Mouse (Mus musculus) embryonic facial prominence, embryonic 12.5 days (tissue): ENCODE results near the gene Otulin. TPM values are rescaled to one million over a fixed set of nuclear protein-coding genes. Genes with fewer than 3 reads are reported as not detected.

Experiments
- ATAC-seq: fragments of 200-750 bp; cut with Nextera tagmentation; 2 replicates; pipeline ENCODE4 v1.8.0; 2017; ENCODE audit not compliant: insufficient number of reproducible peaks, insufficient read depth, low FRiP score, low TSS enrichment
- H3K27ac ChIP-seq: fragments of 300-500 bp; sonication (generic); 2 replicates; pipeline ENCODE4 v1.5.1; 2016; ENCODE audit warnings: mild to moderate bottlenecking
- H3K27me3 ChIP-seq: fragments of 300-500 bp; sonication (generic); 2 replicates; pipeline ENCODE4 v1.6.1; 2016; ENCODE audit warnings: mild to moderate bottlenecking, moderate library complexity
- H3K36me3 ChIP-seq: fragments of 300-500 bp; sonication (generic); 2 replicates; pipeline ENCODE4 v1.6.1; 2016; ENCODE audit warnings: mild to moderate bottlenecking
- H3K4me1 ChIP-seq: fragments of 300-500 bp; sonication (generic); 2 replicates; pipeline ENCODE4 v1.6.1; 2016
- H3K4me2 ChIP-seq: fragments of 300-500 bp; sonication (generic); replicated peaks from 2 replicates; pipeline ENCODE4 v1.6.1; 2016; ENCODE audit warnings: mild to moderate bottlenecking, moderate library complexity
- H3K4me3 ChIP-seq: fragments of 300-500 bp; sonication (generic); 2 replicates; pipeline ENCODE4 v1.5.1; 2016; ENCODE audit warnings: mild to moderate bottlenecking
- H3K9ac ChIP-seq: fragments of 300-500 bp; sonication (generic); 2 replicates; pipeline ENCODE4 v1.6.1; 2016; ENCODE audit warnings: mild to moderate bottlenecking, moderate library complexity
- H3K9me3 ChIP-seq: fragments of 300-500 bp; sonication (generic); 2 replicates; pipeline ENCODE4 v1.6.1; 2016; ENCODE audit warnings: mild to moderate bottlenecking, moderate library complexity
- WGBS: fragments of 180-500 bp; shearing (Covaris S2); methylation state at CpG from one replicate; pipeline ENCODE4 v1.1.7; 2016; 5-methylcytosine and 5-hydroxymethylcytosine counted together
- polyA plus RNA-seq: library from polyadenylated mRNA; unstranded; fragments of >200 nt; fragmentation: Nextera tagmentation; extraction: Ambion mirVana; gene quantifications from 2 replicates; pipeline ENCODE4 v1.2.1, GENCODE M21; 2016

Gene Otulin
- polyA plus RNA-seq, 1 experiment from 2014 or later: 35.4 TPM

DNA sequence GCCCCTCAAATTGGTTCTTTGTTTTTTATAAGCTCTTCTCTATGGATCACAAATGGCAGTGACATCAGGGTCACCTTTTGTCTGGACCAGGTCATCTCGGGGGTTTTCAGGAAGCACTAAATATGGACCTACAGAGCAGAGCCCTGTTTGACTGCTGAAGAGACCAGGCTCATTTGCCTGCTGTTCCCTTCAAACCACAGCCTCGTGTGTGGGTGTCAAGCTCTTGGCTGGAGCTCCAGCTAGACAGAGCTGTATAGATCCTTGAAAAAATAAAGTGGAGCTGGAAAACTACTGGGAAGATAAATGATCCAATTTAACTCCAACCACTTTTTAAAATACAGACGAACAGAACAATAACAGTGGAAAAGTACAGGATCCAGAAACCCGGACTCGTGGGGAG, 93.7 kb downstream of the Otulin start:
- Histone ChIP-seq H3K4me1 (0 out of 2 replicates have a peak, but pooled peaks cover 6% of the 10 kb centered on the region), H3K9me3 (no peaks in the 10 kb centered on the region), H3K4me3 (no peak overlapping the region), H3K4me2 (no peak overlapping the region), H3K27ac (no peak overlapping the region), H3K27me3 (0 out of 2 replicates have a peak, but pooled peaks cover 2% of the 10 kb centered on the region), H3K36me3 (no peaks in the 10 kb centered on the region), H3K9ac (no peak overlapping the region)
- 61% methylated on average over 5 of the region's 5 CpGs for WGBS
- ATAC-seq: no peak

DNA sequence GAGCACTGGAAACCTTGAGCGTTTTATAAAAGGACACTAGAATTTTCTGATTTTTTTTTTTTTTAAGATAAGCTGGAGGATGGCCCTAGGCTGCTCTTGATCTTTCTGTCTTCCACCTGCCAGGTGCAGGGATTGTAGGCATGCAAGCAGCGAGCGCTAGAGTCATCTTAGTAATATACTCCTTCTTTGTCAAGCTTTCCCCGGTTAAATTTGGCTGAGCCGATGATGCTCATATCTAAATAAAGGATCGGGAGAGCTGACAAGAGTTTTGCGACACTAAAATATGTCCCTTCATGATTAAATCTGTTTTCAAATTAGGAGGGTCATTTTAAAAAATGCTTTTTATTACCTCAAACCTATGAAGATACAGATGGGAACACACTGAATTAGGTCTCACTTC, 94.3 kb downstream of the Otulin start:
- Histone ChIP-seq H3K9ac (no peak overlapping the region), H3K4me3 (no peak overlapping the region), H3K36me3 (no peaks in the 10 kb centered on the region), H3K27me3 (0 out of 2 replicates have a peak, but pooled peaks cover 2% of the 10 kb centered on the region), H3K27ac (no peak overlapping the region), H3K4me1 (0 out of 2 replicates have a peak, but pooled peaks cover 6% of the 10 kb centered on the region), H3K4me2 (no peak overlapping the region), H3K9me3 (no peaks in the 10 kb centered on the region)
- 93% methylated on average over 7 of the region's 7 CpGs for WGBS
- no peak for ATAC-seq

DNA sequence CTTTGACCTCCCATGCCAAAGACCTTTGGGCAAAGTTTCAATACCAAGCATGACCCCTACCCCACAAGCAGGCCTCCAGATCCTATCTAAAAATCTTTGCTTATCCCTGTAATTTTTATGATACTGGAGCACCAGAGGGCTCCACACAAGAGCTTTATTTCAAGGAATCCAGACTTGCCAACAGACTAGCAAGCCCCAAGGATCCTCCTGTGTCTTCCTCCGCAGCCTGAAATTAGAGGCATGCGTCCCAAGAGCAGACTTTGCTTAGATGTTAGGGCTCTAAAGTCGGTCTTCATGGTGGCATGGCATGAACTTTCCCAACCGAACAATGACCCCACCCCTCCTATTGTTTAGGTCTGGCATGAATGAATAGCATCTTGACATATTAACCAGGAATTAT, 94.8 kb downstream of the Otulin start:
- H3K4me1 ChIP-seq: 0 out of 2 replicates have a peak, but pooled peaks cover 6% of the 10 kb centered on the region
- no peak overlapping the region for H3K9ac ChIP-seq
- no peak overlapping the region for H3K4me2 ChIP-seq
- no peak overlapping the region for H3K4me3 ChIP-seq
- ATAC-seq: no peak
- no peaks in the 10 kb centered on the region for H3K9me3 ChIP-seq
- no peaks in the 10 kb centered on the region for H3K36me3 ChIP-seq
- 88% methylated on average over 4 of the region's 4 CpGs for WGBS
- no peak overlapping the region for H3K27ac ChIP-seq
- H3K27me3 ChIP-seq: 0 out of 2 replicates have a peak, but pooled peaks cover 2% of the 10 kb centered on the region

DNA sequence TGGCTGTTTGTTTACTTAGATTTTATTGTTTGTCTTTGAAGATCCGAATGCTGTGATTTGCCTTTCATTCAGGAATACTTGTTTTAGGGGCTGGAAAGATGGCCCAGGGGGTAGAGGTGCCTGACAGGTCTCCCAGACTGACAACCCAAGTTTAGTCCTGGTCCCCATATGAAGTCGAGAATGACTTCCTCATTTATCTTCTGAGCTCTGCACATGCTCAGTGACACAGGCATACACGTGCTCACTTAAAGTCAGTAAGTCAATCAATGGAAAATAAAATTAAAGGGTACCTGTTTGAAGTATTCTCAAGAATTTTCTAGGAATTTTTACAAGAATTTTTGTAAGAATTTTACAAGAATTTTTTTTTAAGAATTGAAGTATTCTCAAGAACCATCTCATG, 97.5 kb downstream of the Otulin start:
- no peak for ATAC-seq
- H3K27ac ChIP-seq: no peak overlapping the region
- no peaks in the 10 kb centered on the region for H3K27me3 ChIP-seq
- 73% methylated on average over 3 of the region's 3 CpGs for WGBS
- H3K4me3 ChIP-seq: no peak overlapping the region
- H3K4me2 ChIP-seq: no peak overlapping the region
- H3K4me1 ChIP-seq: 0 out of 2 replicates have a peak, but pooled peaks cover 6% of the 10 kb centered on the region
- no peak overlapping the region for H3K9ac ChIP-seq
- no peaks in the 10 kb centered on the region for H3K36me3 ChIP-seq
- H3K9me3 ChIP-seq: no peaks in the 10 kb centered on the region

DNA sequence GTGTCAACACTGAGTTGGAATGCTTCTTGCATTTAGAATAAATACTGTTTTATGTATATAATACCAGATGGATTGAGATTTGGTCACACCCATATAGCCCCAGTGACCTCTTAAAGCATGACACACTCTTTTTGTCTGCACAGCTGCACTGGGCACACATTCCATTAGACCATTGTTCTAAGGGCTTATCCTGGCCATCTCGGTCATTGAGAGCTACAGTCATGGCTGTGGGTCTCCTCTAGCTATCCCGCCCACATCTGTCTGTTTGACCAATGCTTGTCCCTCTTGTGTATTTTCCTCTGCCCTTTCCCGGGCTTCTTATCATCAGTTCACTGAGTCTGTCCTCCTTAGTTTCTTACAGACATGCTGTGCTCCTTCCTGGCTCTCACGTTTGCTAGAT, 100.5 kb downstream of the Otulin start:
- ATAC-seq: no peak
- no peak overlapping the region for H3K9ac ChIP-seq
- 76% methylated on average over 4 of the region's 4 CpGs for WGBS
- H3K27ac ChIP-seq: no peak overlapping the region
- H3K4me3 ChIP-seq: no peak overlapping the region
- no peaks in the 10 kb centered on the region for H3K36me3 ChIP-seq
- H3K27me3 ChIP-seq: no peaks in the 10 kb centered on the region
- H3K4me2 ChIP-seq: no peak overlapping the region
- H3K9me3 ChIP-seq: no peaks in the 10 kb centered on the region
- H3K4me1 ChIP-seq: no peaks in the 10 kb centered on the region

DNA sequence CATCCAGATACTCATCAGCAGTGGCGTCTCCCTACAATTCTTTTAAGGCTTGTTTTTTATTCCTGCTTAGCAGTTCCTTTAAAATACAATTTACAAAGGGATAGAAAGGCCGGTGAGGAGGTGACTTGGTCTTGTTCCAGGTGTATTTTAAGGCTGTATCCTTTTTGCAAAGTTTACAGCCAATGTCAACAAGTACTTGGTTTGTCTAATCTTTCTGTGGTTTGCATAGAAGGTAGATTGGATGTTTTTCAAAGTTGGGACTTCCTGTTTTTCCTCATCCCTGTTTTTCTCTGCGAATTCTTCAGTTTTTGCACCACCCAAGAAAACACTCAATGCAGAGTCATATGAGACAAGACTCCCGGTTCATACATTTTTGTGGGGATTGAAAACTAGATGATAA, 101.6 kb downstream of the Otulin start:
- no peaks in the 10 kb centered on the region; the same call in 1 of the 2 replicates for H3K4me1 ChIP-seq
- H3K9ac ChIP-seq: no peak overlapping the region
- H3K9me3 ChIP-seq: no peaks in the 10 kb centered on the region
- H3K27me3 ChIP-seq: no peaks in the 10 kb centered on the region
- ATAC-seq: no peak
- no peak overlapping the region for H3K27ac ChIP-seq
- no peak overlapping the region for H3K4me2 ChIP-seq
- WGBS: 85% methylated on average over 4 of the region's 4 CpGs
- no peak overlapping the region for H3K4me3 ChIP-seq
- no peaks in the 10 kb centered on the region for H3K36me3 ChIP-seq

DNA sequence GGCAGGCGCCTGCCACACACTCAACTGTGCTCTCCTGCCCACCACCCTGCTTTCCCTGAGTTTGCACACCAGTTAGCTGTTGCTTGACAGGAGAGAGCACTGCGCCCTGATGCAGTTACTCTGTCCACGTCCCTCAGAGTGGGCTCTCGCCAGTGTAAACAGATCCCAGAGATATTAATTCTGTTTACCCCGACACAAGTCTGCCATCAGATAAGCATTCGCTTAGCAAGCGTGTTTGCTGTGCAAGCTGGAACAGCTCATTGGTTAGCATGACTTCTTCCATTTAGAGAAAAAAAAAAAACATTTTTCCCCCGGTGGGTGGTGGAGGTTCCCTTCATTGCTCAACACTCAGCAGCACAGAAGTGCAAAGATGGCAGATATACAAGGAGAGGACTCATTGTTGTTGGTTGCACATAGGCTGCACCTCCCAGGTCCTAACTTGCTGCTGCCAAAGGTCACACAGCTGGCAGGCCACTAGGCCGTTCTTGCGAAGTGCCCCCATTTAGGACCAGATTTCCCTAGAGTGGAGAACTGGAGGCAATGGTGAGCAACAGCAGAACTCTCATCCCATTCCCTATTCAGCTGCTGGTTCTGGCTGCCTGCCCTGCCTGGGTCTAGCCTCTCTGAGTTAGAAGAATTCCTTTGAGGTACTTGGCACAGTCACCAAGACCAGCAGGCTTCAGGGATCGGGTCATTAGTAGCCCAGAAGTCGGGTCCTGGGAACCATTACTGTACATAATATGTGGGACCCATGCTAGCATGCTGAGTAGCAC, 105.1 kb downstream of the Otulin start:
- H3K4me3 ChIP-seq: no peak overlapping the region
- H3K36me3 ChIP-seq: no peaks in the 10 kb centered on the region
- WGBS: 79% methylated on average over 12 of the region's 12 CpGs
- H3K4me1 ChIP-seq: no peaks in the 10 kb centered on the region; the same call in 1 of the 2 replicates
- H3K27me3 ChIP-seq: no peaks in the 10 kb centered on the region
- H3K9me3 ChIP-seq: no peaks in the 10 kb centered on the region
- H3K4me2 ChIP-seq: no peak overlapping the region
- no peak for ATAC-seq
- no peak overlapping the region for H3K9ac ChIP-seq
- H3K27ac ChIP-seq: no peak overlapping the region

DNA sequence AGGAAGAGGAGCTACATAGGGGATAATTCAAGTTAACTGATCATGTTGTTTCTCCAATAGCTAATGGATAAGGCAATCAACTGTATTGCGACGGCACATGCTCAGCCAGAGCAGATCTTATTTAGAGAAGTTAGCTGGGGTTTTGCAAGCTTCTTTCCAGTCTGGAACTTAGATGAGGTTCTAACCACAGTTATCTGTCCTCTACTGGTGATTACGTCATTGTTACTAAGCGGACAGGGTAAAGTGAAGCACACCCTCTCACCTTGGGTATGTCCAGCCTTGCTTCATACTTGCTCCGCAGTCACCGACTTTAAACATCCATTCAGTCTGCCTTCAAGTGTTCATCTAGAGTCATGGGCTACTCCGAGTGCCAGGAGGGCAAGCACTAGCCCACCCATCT, 110.6 kb downstream of the Otulin start:
- no peaks in the 10 kb centered on the region for H3K27me3 ChIP-seq
- 95% methylated on average over 7 of the region's 7 CpGs for WGBS
- no peak for ATAC-seq

DNA sequence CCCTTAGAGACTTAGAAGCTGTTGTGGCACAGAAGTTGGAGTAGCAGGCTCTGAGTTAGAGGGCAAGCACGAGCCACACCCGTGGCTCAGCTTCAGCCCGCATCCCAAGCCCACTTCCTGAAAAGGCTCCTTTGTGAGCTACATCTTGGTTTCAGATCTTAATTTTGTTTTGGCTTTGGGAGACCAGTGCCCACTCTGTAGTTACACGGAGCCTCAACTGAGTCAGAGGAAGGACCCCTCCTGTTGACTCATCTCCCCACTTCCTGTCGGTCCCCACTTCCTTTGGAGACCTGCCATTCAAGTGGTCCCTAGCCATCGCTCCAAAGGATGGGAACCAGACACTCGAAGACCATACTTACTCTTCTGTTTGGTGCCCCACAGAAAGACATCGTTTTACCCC, 112.5 kb downstream of the Otulin start:
- no peaks in the 10 kb centered on the region for H3K27me3 ChIP-seq
- H3K4me2 ChIP-seq: no peak overlapping the region
- H3K9me3 ChIP-seq: no peaks in the 10 kb centered on the region

More for the DNA sequence above, 110.6 kb downstream of the Otulin start:
- H3K36me3 ChIP-seq: no peaks in the 10 kb centered on the region
- H3K4me2 ChIP-seq: no peak overlapping the region
- no peak overlapping the region for H3K27ac ChIP-seq
- H3K4me1 ChIP-seq: no peaks in the 10 kb centered on the region; the same call in 1 of the 2 replicates
- H3K4me3 ChIP-seq: no peak overlapping the region
- H3K9me3 ChIP-seq: no peaks in the 10 kb centered on the region
- H3K9ac ChIP-seq: no peak overlapping the region

DNA sequence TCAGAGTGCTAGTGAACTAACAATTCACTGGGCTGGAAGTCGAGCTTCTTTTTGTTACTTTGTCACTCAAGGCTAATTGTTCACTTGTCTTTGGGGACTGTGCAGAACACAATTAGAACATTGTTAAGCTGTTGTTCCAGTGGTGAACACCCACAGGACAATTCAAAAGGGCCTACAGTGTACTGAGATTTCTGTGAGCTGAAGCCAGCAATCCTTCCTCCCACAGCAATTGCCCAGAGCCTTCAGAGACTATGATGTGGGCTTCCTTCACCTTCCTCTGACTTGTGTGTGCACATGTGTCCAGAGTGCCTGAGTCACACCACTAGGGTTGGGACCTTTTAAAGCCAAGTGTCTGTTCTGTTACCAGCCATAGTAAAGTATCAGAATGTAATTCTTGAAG, 113.6 kb downstream of the Otulin start:
- H3K36me3 ChIP-seq: no peaks in the 10 kb centered on the region
- no peak overlapping the region for H3K4me2 ChIP-seq
- no peaks in the 10 kb centered on the region for H3K9me3 ChIP-seq
- no peaks in the 10 kb centered on the region; the same call in 1 of the 2 replicates for H3K4me1 ChIP-seq
- H3K9ac ChIP-seq: no peak overlapping the region
- H3K4me3 ChIP-seq: no peak overlapping the region
- no peaks in the 10 kb centered on the region for H3K27me3 ChIP-seq
- WGBS: 39% methylated on average over 1 of the region's 1 CpGs
- no peak overlapping the region for H3K27ac ChIP-seq
- no peak for ATAC-seq

More for the DNA sequence above, 112.5 kb downstream of the Otulin start:
- 75% methylated on average over 8 of the region's 8 CpGs for WGBS
- no peaks in the 10 kb centered on the region; the same call in 1 of the 2 replicates for H3K4me1 ChIP-seq
- no peak overlapping the region for H3K4me3 ChIP-seq
- no peak for ATAC-seq
- no peaks in the 10 kb centered on the region for H3K36me3 ChIP-seq
- no peak overlapping the region for H3K9ac ChIP-seq
- H3K27ac ChIP-seq: no peak overlapping the region

DNA sequence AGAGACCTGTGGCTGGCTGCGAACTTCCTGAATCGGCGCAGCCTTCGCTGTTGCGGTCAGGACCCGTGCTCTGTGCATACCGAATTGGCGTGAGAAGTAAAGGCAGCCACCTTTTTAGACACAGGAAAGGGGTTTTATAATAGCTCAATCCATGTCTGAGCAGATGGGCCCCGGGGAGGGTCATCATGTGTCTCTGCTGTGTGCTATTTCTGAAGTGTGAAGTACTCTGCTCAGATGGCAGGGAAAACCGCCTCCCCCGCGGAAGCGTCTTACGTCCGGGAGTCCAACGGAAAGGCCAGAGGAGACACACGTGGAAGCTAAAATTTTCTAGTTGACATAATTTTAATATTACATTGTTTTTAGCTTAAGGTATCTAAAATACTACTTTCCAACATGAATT, 121.5 kb downstream of the Otulin start:
- Histone ChIP-seq H3K27ac (no peak overlapping the region), H3K4me1 (peaks cover 13% of the 10 kb centered on the region; the same call in 1 of the 2 replicates), H3K9me3 (no peaks in the 10 kb centered on the region), H3K4me3 (no peak overlapping the region), H3K4me2 (no peak overlapping the region), H3K27me3 (no peaks in the 10 kb centered on the region), H3K36me3 (no peaks in the 10 kb centered on the region), H3K9ac (no peak overlapping the region)
- no peak for ATAC-seq
- 95% methylated on average over 17 of the region's 17 CpGs for WGBS

DNA sequence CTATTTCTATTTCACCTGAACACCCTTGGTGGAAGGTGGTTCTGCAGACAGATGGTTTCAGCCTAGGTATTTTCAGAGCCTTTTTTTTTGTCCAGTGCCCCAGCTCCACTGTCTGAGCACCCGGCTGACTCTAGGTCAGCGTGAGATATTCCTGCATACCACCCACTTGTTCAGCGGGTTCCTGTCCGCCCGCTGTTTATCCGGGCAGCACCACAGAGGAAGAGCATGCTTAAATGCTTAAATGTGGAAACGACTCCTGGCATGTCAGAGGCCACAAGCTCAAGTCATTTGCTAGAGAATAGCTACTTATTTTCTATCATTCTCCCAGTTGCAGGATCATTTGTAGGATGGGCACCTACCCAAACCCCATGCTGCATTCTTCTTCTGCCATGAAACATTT, 122.3 kb downstream of the Otulin start:
- Histone ChIP-seq H3K27me3 (no peaks in the 10 kb centered on the region), H3K36me3 (no peaks in the 10 kb centered on the region), H3K27ac (no peak overlapping the region), H3K4me3 (no peak overlapping the region), H3K4me2 (no peak overlapping the region), H3K9me3 (no peaks in the 10 kb centered on the region), H3K9ac (no peak overlapping the region), H3K4me1 (peaks cover 13% of the 10 kb centered on the region; the same call in 1 of the 2 replicates)
- ATAC-seq: no peak
- WGBS: 86% methylated on average over 7 of the region's 7 CpGs
